Comparison of ENCODE assay signal across 8 mouse cellular contexts in the genomic region with DNA sequence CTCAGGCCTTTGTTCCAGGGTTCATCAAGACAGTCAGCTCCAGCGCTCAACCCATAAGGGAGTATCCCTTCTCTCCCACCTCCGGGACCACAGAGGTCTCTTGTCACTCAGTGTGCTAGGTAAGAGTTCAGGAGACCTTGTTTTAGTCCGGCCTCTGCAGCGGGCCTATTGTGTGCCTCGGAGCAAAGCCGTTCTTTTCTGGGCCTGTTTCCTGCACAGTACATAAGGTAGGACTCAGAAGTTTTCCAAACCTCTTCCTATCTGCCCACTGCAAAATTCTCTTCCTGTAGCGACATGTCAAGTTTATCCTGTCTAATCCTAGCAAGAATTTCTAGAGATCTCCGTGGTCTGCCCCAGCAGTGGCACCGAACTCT. TPM values are rescaled to one million over a fixed set of nuclear protein-coding genes. Genes with fewer than 3 reads are reported as not detected.
DNase-seq lines count a peak whose midpoint lies in the region; ATAC-seq lines count a peak whose summit lies in the region.

No protein-coding gene starts in this region.

- no peak for DNase-seq in heart, adult 8-10 months (ENCODE audit: low spot score)
- peak; percentile 57 for DNase-seq in 3T3-L1 (ENCODE audit: low read depth, low spot score)
- no peak for DNase-seq in embryonic facial prominence, embryonic 11.5 days (ENCODE audit: low spot score)
- DNase-seq in thymus, postnatal 14 days, result no peak

- 19% methylated on average over 9 of the region's 9 CpGs for WGBS in heart, embryonic 11.5 days (ENCODE audit: insufficient replicate concordance)
- 16% methylated on average over 9 of the region's 9 CpGs for WGBS in embryonic facial prominence, embryonic 11.5 days
- WGBS in hindbrain, embryonic 15.5 days, result 10% methylated on average over 9 of the region's 9 CpGs
- WGBS in midbrain, embryonic 12.5 days, result 12% methylated on average over 9 of the region's 9 CpGs

- peaks cover 19% of the 10 kb centered on the region for H3K36me3 ChIP-seq in heart, embryonic 11.5 days (ENCODE audit: control insufficient read depth, insufficient read depth, low read length)
- peaks cover 7% of the 10 kb centered on the region for H3K36me3 ChIP-seq in embryonic facial prominence, embryonic 11.5 days (replicated peaks; ENCODE audit: control insufficient read depth, insufficient read depth, low read depth, low read length)
- peaks cover 24% of the 10 kb centered on the region for H3K36me3 ChIP-seq in hindbrain, embryonic 15.5 days
- peaks cover 28% of the 10 kb centered on the region for H3K36me3 ChIP-seq in midbrain, embryonic 12.5 days

- no peaks in the 10 kb centered on the region for H3K27me3 ChIP-seq in heart, embryonic 11.5 days (ENCODE audit: control insufficient read depth, insufficient read depth, low read length)
- H3K27me3 ChIP-seq in embryonic facial prominence, embryonic 11.5 days (ENCODE audit: control insufficient read depth, insufficient read depth, low read length), result no peaks in the 10 kb centered on the region
- no peaks in the 10 kb centered on the region for H3K27me3 ChIP-seq in hindbrain, embryonic 15.5 days
- no peaks in the 10 kb centered on the region for H3K27me3 ChIP-seq in midbrain, embryonic 12.5 days

- H3K4me2 ChIP-seq in heart, embryonic 11.5 days, result peak overlapping the region; percentile 92
- peak overlapping the region; percentile 36 for H3K4me2 ChIP-seq in embryonic facial prominence, embryonic 11.5 days (ENCODE audit: low read depth, low read length)
- peak overlapping the region; percentile 90 for H3K4me2 ChIP-seq in hindbrain, embryonic 15.5 days
- peak overlapping the region; percentile 85 for H3K4me2 ChIP-seq in midbrain, embryonic 12.5 days (replicated peaks)

- H3K4me3 ChIP-seq in heart, embryonic 11.5 days (ENCODE audit: low read depth, low read length), result peak overlapping the region; percentile 80
- H3K4me3 ChIP-seq in embryonic facial prominence, embryonic 11.5 days (ENCODE audit: low read depth, low read length), result peak overlapping the region; percentile 59
- H3K4me3 ChIP-seq in hindbrain, embryonic 15.5 days, result peak overlapping the region; percentile 76
- H3K4me3 ChIP-seq in midbrain, embryonic 12.5 days, result peak overlapping the region; percentile 52

- H3K9ac ChIP-seq in heart, embryonic 11.5 days (ENCODE audit: low read depth, low read length), result peak overlapping the region; percentile 92
- peak overlapping the region; percentile 55 for H3K9ac ChIP-seq in embryonic facial prominence, embryonic 11.5 days (replicated peaks; ENCODE audit: low read length)
- peak overlapping the region; percentile 70 for H3K9ac ChIP-seq in hindbrain, embryonic 15.5 days
- peak overlapping the region; percentile 74 for H3K9ac ChIP-seq in midbrain, embryonic 12.5 days (replicated peaks)

- peaks cover 12% of the 10 kb centered on the region for H3K4me1 ChIP-seq in heart, embryonic 11.5 days (ENCODE audit: control insufficient read depth, insufficient read depth, low read length)
- no peaks in the 10 kb centered on the region; the same call in 1 of the 2 replicates for H3K4me1 ChIP-seq in embryonic facial prominence, embryonic 11.5 days (ENCODE audit: control insufficient read depth, insufficient read depth, low read length)
- peaks cover 29% of the 10 kb centered on the region for H3K4me1 ChIP-seq in hindbrain, embryonic 15.5 days (replicated peaks)
- peaks cover 22% of the 10 kb centered on the region for H3K4me1 ChIP-seq in midbrain, embryonic 12.5 days

- 0 out of 2 replicates have a peak, but pooled peaks cover 3% of the 10 kb centered on the region for H3K9me3 ChIP-seq in heart, embryonic 11.5 days (replicated peaks; ENCODE audit: control insufficient read depth, low read length)
- no peaks in the 10 kb centered on the region for H3K9me3 ChIP-seq in embryonic facial prominence, embryonic 11.5 days (replicated peaks; ENCODE audit: control insufficient read depth, low read length)
- H3K9me3 ChIP-seq in hindbrain, embryonic 15.5 days, result no peaks in the 10 kb centered on the region
- no peaks in the 10 kb centered on the region for H3K9me3 ChIP-seq in midbrain, embryonic 12.5 days

- H3K27ac ChIP-seq in heart, embryonic 11.5 days (ENCODE audit: low read depth, low read length), result peak overlapping the region; percentile 94
- H3K27ac ChIP-seq in embryonic facial prominence, embryonic 11.5 days (replicated peaks; ENCODE audit: low read depth, low read length), result peak overlapping the region; percentile 77
- H3K27ac ChIP-seq in hindbrain, embryonic 15.5 days (replicated peaks), result peak overlapping the region; percentile 96
- H3K27ac ChIP-seq in midbrain, embryonic 12.5 days (replicated peaks), result peak overlapping the region; percentile 91

- 0 out of 2 replicates have a peak, but pooled peaks have one; percentile 2 for ATAC-seq in heart, embryonic 11.5 days (replicated peaks; ENCODE audit: insufficient number of reproducible peaks, low FRiP score, low TSS enrichment)
- peak; percentile 25; the same call in 1 of the 2 replicates for ATAC-seq in embryonic facial prominence, embryonic 11.5 days (replicated peaks; ENCODE audit: insufficient number of reproducible peaks, low FRiP score, low TSS enrichment, low read depth)
- peak; percentile 0; the same call in 1 of the 2 replicates for ATAC-seq in hindbrain, embryonic 15.5 days (ENCODE audit: low FRiP score, low read depth)
- ATAC-seq in midbrain, embryonic 12.5 days (ENCODE audit: low FRiP score, low read depth), result peak; percentile 28
- ATAC-seq in granulocyte monocyte progenitor cell, adult 5-6 weeks (replicated peaks; ENCODE audit: poor library complexity, severe bottlenecking), result no peak

RNA-seq across cellular contexts. Expression of gene Phykpl, which starts 0.5 kb away (rescaled TPM):
- 14.4 and 14.9 TPM in 2 replicates for polyA plus RNA-seq in heart, embryonic 11.5 days (2014; fragmentation: Nextera tagmentation; extraction: Ambion mirVana)
- total RNA-seq in heart, adult 8-10 months (2022), result 1 to 10 TPM; 8.5 to 9.6 (median 8.9) TPM
- polyA plus RNA-seq in embryonic facial prominence, embryonic 11.5 days (2014; fragmentation: Nextera tagmentation; extraction: Ambion mirVana), result 8.7 and 10.2 TPM in 2 replicates
- 9.7 and 11.4 TPM in 2 replicates for polyA plus RNA-seq in hindbrain, embryonic 15.5 days (2015; fragmentation: Nextera tagmentation; extraction: Ambion mirVana)
- 16.5 and 17.7 TPM in 2 replicates for polyA plus RNA-seq in midbrain, embryonic 12.5 days (2016; fragmentation: Nextera tagmentation; extraction: Ambion mirVana)
- 25.1 and 25.2 TPM in 2 replicates for total RNA-seq in granulocyte monocyte progenitor cell, adult 5-6 weeks (2014; fragmentation: Nextera tagmentation)
- 11.0 and 13.4 TPM in 2 replicates for total RNA-seq in granulocyte monocyte progenitor cell, adult 5-6 weeks (2017)

RNA-seq across cellular contexts. Expression of gene Hnrnpab, which starts 22.6 kb away (rescaled TPM):
- polyA plus RNA-seq in heart, embryonic 11.5 days (2014; fragmentation: Nextera tagmentation; extraction: Ambion mirVana), result 362 and 384 TPM in 2 replicates
- total RNA-seq in heart, adult 8-10 months (2022), result 100 to 1,000 TPM; 119 to 149 (median 133) TPM
- 797 and 870 TPM in 2 replicates for polyA plus RNA-seq in embryonic facial prominence, embryonic 11.5 days (2014; fragmentation: Nextera tagmentation; extraction: Ambion mirVana)
- 322 and 330 TPM in 2 replicates for polyA plus RNA-seq in hindbrain, embryonic 15.5 days (2015; fragmentation: Nextera tagmentation; extraction: Ambion mirVana)
- polyA plus RNA-seq in midbrain, embryonic 12.5 days (2016; fragmentation: Nextera tagmentation; extraction: Ambion mirVana), result 771 and 878 TPM in 2 replicates
- total RNA-seq in granulocyte monocyte progenitor cell, adult 5-6 weeks (2014; fragmentation: Nextera tagmentation), result 512 and 539 TPM in 2 replicates
- total RNA-seq in granulocyte monocyte progenitor cell, adult 5-6 weeks (2017), result 838 and 956 TPM in 2 replicates

RNA-seq across cellular contexts. Expression of gene Nhp2, which starts 35.5 kb away (rescaled TPM):
- polyA plus RNA-seq in heart, embryonic 11.5 days (2014; fragmentation: Nextera tagmentation; extraction: Ambion mirVana), result 114 and 131 TPM in 2 replicates
- total RNA-seq in heart, adult 8-10 months (2022), result 10 to 100 TPM; 18.4 to 23.7 (median 21.4) TPM
- 169 and 174 TPM in 2 replicates for polyA plus RNA-seq in embryonic facial prominence, embryonic 11.5 days (2014; fragmentation: Nextera tagmentation; extraction: Ambion mirVana)
- polyA plus RNA-seq in hindbrain, embryonic 15.5 days (2015; fragmentation: Nextera tagmentation; extraction: Ambion mirVana), result 105 TPM in 2 replicates
- 118 and 128 TPM in 2 replicates for polyA plus RNA-seq in midbrain, embryonic 12.5 days (2016; fragmentation: Nextera tagmentation; extraction: Ambion mirVana)
- total RNA-seq in granulocyte monocyte progenitor cell, adult 5-6 weeks (2014; fragmentation: Nextera tagmentation), result 194 and 203 TPM in 2 replicates
- total RNA-seq in granulocyte monocyte progenitor cell, adult 5-6 weeks (2017), result 141 and 169 TPM in 2 replicates

RNA-seq across cellular contexts. Expression of gene Rmnd5b, which starts 51.7 kb away (rescaled TPM):
- polyA plus RNA-seq in heart, embryonic 11.5 days (2014; fragmentation: Nextera tagmentation; extraction: Ambion mirVana), result 29.7 and 32.2 TPM in 2 replicates
- total RNA-seq in heart, adult 8-10 months (2022), result 10 to 100 TPM; 12.6 to 19.1 (median 15.3) TPM
- 36.0 and 39.0 TPM in 2 replicates for polyA plus RNA-seq in embryonic facial prominence, embryonic 11.5 days (2014; fragmentation: Nextera tagmentation; extraction: Ambion mirVana)
- 74.2 and 79.6 TPM in 2 replicates for polyA plus RNA-seq in hindbrain, embryonic 15.5 days (2015; fragmentation: Nextera tagmentation; extraction: Ambion mirVana)
- polyA plus RNA-seq in midbrain, embryonic 12.5 days (2016; fragmentation: Nextera tagmentation; extraction: Ambion mirVana), result 44.3 and 46.8 TPM in 2 replicates
- total RNA-seq in granulocyte monocyte progenitor cell, adult 5-6 weeks (2014; fragmentation: Nextera tagmentation), result 17.9 and 19.2 TPM in 2 replicates
- 12.8 and 14.1 TPM in 2 replicates for total RNA-seq in granulocyte monocyte progenitor cell, adult 5-6 weeks (2017)

Comparison
In these comparisons a context has a peak if more than half of its experiments do, and no peak if none do; other contexts are left out.
1. H3K4me2 ChIP-seq: peak in every context shown above with its lines; median percentile 92 in heart, embryonic 11.5 days; 90 in hindbrain, embryonic 15.5 days; 85 in midbrain, embryonic 12.5 days; 36 in embryonic facial prominence, embryonic 11.5 days.